Mouse (Mus musculus) kidney, adult 2 months (tissue): ENCODE results near the gene 0610030E20Rik.

Experiments
- CTCF ChIP-seq: fragments of 200-500 bp; conservative IDR thresholded peaks from 2 replicates; pipeline ENCODE4 v1.5.1; 2011; ENCODE audit warnings: low read depth, mild to moderate bottlenecking, control low read depth, low read length, moderate library complexity, mixed read lengths; ENCODE audit not compliant: insufficient read depth, insufficient read length
- POLR2A ChIP-seq: fragments of 200-500 bp; IDR thresholded peaks from one replicate; pipeline ENCODE4 v1.6.1; 2011; ENCODE audit warnings: low read depth, low read length, control low read depth

DNA sequence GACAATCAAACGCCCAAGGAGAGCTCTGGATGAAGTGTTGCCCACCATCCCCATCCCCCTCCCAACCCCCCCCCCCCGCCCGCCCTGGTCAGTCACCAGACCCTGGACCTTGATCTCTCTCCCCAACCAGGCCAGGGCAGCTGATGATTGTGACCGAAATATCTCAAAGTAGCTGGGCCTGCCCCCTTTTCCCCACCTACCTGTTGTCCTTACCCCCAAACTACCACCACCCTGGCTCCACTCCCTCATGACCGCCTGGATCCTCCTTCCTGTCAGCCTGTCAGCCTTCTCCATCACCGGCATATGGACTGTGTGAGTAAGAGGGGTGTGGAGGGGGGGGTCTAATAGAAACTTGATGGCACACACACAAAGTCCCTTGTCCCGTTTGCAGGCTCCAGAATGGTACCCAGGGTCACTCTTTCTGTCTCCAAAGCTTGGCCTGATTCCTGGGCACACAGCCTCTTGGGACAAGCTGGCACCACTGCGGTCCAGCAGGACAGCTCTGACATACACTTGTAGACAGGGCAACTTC, 8.9 kb downstream of the 0610030E20Rik start:
- TF ChIP-seq POLR2A (no peak), CTCF (no peak)
